7 mouse cellular contexts compared by ENCODE assay signal in the genomic region with DNA sequence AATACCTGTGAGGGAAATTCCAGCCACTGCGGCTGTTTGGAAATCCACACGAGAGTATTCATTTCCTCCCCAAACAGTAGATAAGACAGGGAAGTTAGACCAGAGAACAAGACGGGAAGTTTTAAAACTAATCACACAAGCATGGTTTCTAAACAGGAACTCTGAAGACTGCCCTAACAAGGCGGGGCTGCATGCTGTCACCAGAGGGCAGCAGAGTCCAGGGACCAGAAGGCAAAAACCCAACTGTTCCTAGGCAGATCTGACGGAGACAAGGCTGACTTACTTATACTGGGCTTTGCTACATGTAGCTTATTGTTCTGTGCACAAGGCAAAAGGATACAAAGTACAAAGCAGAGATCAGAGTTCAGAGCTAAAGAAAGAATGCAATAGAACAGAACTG. TPM values are rescaled to one million over a fixed set of nuclear protein-coding genes. Genes with fewer than 3 reads are reported as not detected.
DNase-seq lines count a peak whose midpoint lies in the region; TF ChIP-seq lines count a peak whose summit lies in the region.

No protein-coding gene starts in this region.

- no peak overlapping the region for H3K4me3 ChIP-seq in E14TG2a.4 (replicated peaks; ENCODE audit: low read length)
- H3K4me3 ChIP-seq in heart, embryonic 10.5 days: no peak overlapping the region

- H3K27me3 ChIP-seq in E14TG2a.4 (ENCODE audit: insufficient read depth, low read length): peaks cover 32% of the 10 kb centered on the region
- peaks cover 20% of the 10 kb centered on the region; the same call in 1 of the 2 replicates for H3K27me3 ChIP-seq in heart, embryonic 10.5 days (ENCODE audit: insufficient read depth, poor library complexity, severe bottlenecking)

- peaks cover 3% of the 10 kb centered on the region; the same call in 1 of the 2 replicates for H3K4me1 ChIP-seq in E14TG2a.4 (replicated peaks; ENCODE audit: low read depth, low read length)
- no peaks in the 10 kb centered on the region for H3K4me1 ChIP-seq in heart, embryonic 10.5 days

- peak; percentile 81 to 94 for DNase-seq in adrenal gland, adult (ENCODE audit: inconsistent age in 2 of 2, low spot score in 1 of 2)
- DNase-seq in embryo, embryonic 10 days (ENCODE audit: low spot score): peak; percentile 89
- DNase-seq in heart, embryonic 10.5 days (ENCODE audit: low spot score): peak; percentile 86
- peak; percentile 60 to 84 for DNase-seq in layer of hippocampus, adult 8-10 months (ENCODE audit: low spot score in 2 of 2)
- peak; percentile 92 for DNase-seq in lung, postnatal 36 days
- DNase-seq in spleen, adult 12 weeks (ENCODE audit: low spot score): peak; percentile 46

- WGBS in heart, embryonic 10.5 days: 13% methylated on average over 5 of the region's 5 CpGs

- H3K27ac ChIP-seq in heart, embryonic 10.5 days: no peak overlapping the region

- no peaks in the 10 kb centered on the region for H3K36me3 ChIP-seq in E14TG2a.4 (ENCODE audit: insufficient read depth, low read length)
- H3K36me3 ChIP-seq in heart, embryonic 10.5 days: no peaks in the 10 kb centered on the region

- no peaks in the 10 kb centered on the region for H3K9me3 ChIP-seq in E14TG2a.4 (ENCODE audit: low read length)
- H3K9me3 ChIP-seq in heart, embryonic 10.5 days: no peaks in the 10 kb centered on the region

- peak; percentile 79 for TF ChIP-seq CTCF in E14TG2a.4 (conservative IDR thresholded peaks at IDR 0.05; ENCODE audit: low read length)

RNA-seq across cellular contexts. Expression of gene Mlkl, which starts 5.2 kb away (rescaled TPM):
- polyA plus RNA-seq in heart, embryonic 10.5 days (2016; fragmentation: Nextera tagmentation; extraction: Ambion mirVana): 0.98 and 1.5 TPM in 2 replicates
- total RNA-seq in layer of hippocampus, adult 8-10 months (2022): 1 to 10 TPM in 1 of 4 experiments, under 1 TPM in 2, not detected in 1; 0.54 to 1.2 (median 0.85) TPM

RNA-seq across cellular contexts. Expression of gene Rfwd3, which starts 43.2 kb away (rescaled TPM):
- 57.7 and 65.2 TPM in 2 replicates for polyA plus RNA-seq in heart, embryonic 10.5 days (2016; fragmentation: Nextera tagmentation; extraction: Ambion mirVana)
- 10 to 100 TPM; 21.7 to 24.5 (median 22.6) TPM for total RNA-seq in layer of hippocampus, adult 8-10 months (2022)

RNA-seq across cellular contexts. Expression of gene Fa2h, which starts 50.4 kb away (rescaled TPM):
- not detected in 2 replicates for polyA plus RNA-seq in heart, embryonic 10.5 days (2016; fragmentation: Nextera tagmentation; extraction: Ambion mirVana)
- 10 to 100 TPM; 22.2 to 31.0 (median 25.0) TPM for total RNA-seq in layer of hippocampus, adult 8-10 months (2022)
